Mouse (Mus musculus) kidney, embryonic 15.5 days (tissue): ENCODE data around the gene Adam12. TPM values are rescaled to one million over a fixed set of nuclear protein-coding genes. Genes with fewer than 3 reads are reported as not detected.

ENCODE experiments used
- ATAC-seq: fragments of 200-750 bp; cut with Nextera tagmentation; replicated peaks from 2 replicates; pipeline ENCODE4 v1.8.0; 2017; ENCODE audit warnings: moderate TSS enrichment; ENCODE audit not compliant: low FRiP score
- H3K27ac ChIP-seq: fragments of 300-500 bp; sonication (generic); 2 replicates; pipeline ENCODE4 v1.5.1; 2015; ENCODE audit warnings: mild to moderate bottlenecking, inconsistent platforms
- H3K27me3 ChIP-seq: fragments of 300-500 bp; sonication (generic); 2 replicates; pipeline ENCODE4 v1.6.1; 2015; ENCODE audit warnings: inconsistent platforms
- H3K36me3 ChIP-seq: fragments of 300-500 bp; sonication (generic); 2 replicates; pipeline ENCODE4 v1.6.1; 2015; ENCODE audit warnings: inconsistent platforms
- H3K4me1 ChIP-seq: fragments of 300-500 bp; sonication (generic); 2 replicates; pipeline ENCODE4 v1.6.1; 2015; ENCODE audit warnings: inconsistent platforms
- H3K4me2 ChIP-seq: fragments of 300-500 bp; sonication (generic); 2 replicates; pipeline ENCODE4 v1.6.1; 2015; ENCODE audit warnings: moderate library complexity, mild to moderate bottlenecking, inconsistent platforms
- H3K4me3 ChIP-seq: fragments of 300-500 bp; sonication (generic); replicated peaks from 2 replicates; pipeline ENCODE4 v1.5.1; 2015; ENCODE audit warnings: mild to moderate bottlenecking, inconsistent platforms
- H3K9ac ChIP-seq: fragments of 300-500 bp; sonication (generic); 2 replicates; pipeline ENCODE4 v1.6.1; 2015; ENCODE audit warnings: mild to moderate bottlenecking, inconsistent platforms
- H3K9me3 ChIP-seq: fragments of 300-500 bp; sonication (generic); replicated peaks from 2 replicates; pipeline ENCODE4 v1.6.1; 2016; ENCODE audit warnings: inconsistent platforms
- WGBS: fragments of 180-500 bp; shearing (Covaris S2); methylation state at CpG from one replicate; pipeline ENCODE4 v1.1.7; 2015; ENCODE audit warnings: mixed read lengths; 5-methylcytosine and 5-hydroxymethylcytosine counted together
- polyA plus RNA-seq: library from polyadenylated mRNA; unstranded; fragments of >200 nt; fragmentation: Nextera tagmentation; extraction: Ambion mirVana; gene quantifications from 2 replicates; pipeline ENCODE4 v1.2.1, GENCODE M21; 2015

Adam12 gene
- polyA plus RNA-seq, 1 experiment from 2014 or later = 6.8 TPM

- Histone ChIP-seq H3K4me3 (no peak overlapping the region), H3K9ac (no peak overlapping the region), H3K9me3 (no peaks in the 10 kb centered on the region), H3K4me1 (peaks cover 9% of the 10 kb centered on the region), H3K36me3 (no peaks in the 10 kb centered on the region), H3K4me2 (no peak overlapping the region), H3K27me3 (no peaks in the 10 kb centered on the region), H3K27ac (no peak overlapping the region)
- 53% methylated on average over 2 of the region's 2 CpGs for WGBS
- ATAC-seq = no peak
These were observed 138.1 kb downstream of the Adam12 start for GRCm38 (mm10) chr7:134093871-134094270.

GRCm38 (mm10) chr7:134090764-134091163 is 141.2 kb downstream of the Adam12 start:
- Histone ChIP-seq H3K27me3 (no peaks in the 10 kb centered on the region), H3K36me3 (no peaks in the 10 kb centered on the region), H3K4me2 (no peak overlapping the region), H3K4me1 (peaks cover 9% of the 10 kb centered on the region), H3K9ac (no peak overlapping the region), H3K9me3 (no peaks in the 10 kb centered on the region), H3K4me3 (no peak overlapping the region), H3K27ac (no peak overlapping the region)
- WGBS = 63% methylated on average over 3 of the region's 3 CpGs
- no peak for ATAC-seq

- no peak for ATAC-seq
- Histone ChIP-seq H3K27ac (no peak overlapping the region), H3K4me2 (no peak overlapping the region), H3K4me3 (no peak overlapping the region), H3K27me3 (no peaks in the 10 kb centered on the region), H3K9me3 (no peaks in the 10 kb centered on the region), H3K9ac (no peak overlapping the region), H3K36me3 (no peaks in the 10 kb centered on the region), H3K4me1 (peaks cover 9% of the 10 kb centered on the region)
- 90% methylated on average over 9 of the region's 9 CpGs for WGBS
These were observed 141.7 kb downstream of the Adam12 start for GRCm38 (mm10) chr7:134090256-134090655.

- no peak for ATAC-seq
- Histone ChIP-seq H3K9ac (no peak overlapping the region), H3K4me1 (0 out of 2 replicates have a peak, but pooled peaks cover 3% of the 10 kb centered on the region), H3K27me3 (no peaks in the 10 kb centered on the region), H3K36me3 (no peaks in the 10 kb centered on the region), H3K9me3 (no peaks in the 10 kb centered on the region), H3K4me2 (no peak overlapping the region), H3K4me3 (no peak overlapping the region), H3K27ac (no peak overlapping the region)
- 64% methylated on average over 14 of the region's 14 CpGs for WGBS
These were observed 143.2 kb downstream of the Adam12 start for GRCm38 (mm10) chr7:134088548-134089347.

- Histone ChIP-seq H3K4me3 (no peak overlapping the region), H3K36me3 (no peaks in the 10 kb centered on the region), H3K9ac (no peak overlapping the region), H3K27me3 (no peaks in the 10 kb centered on the region), H3K9me3 (no peaks in the 10 kb centered on the region), H3K27ac (no peak overlapping the region), H3K4me2 (no peak overlapping the region), H3K4me1 (peaks cover 11% of the 10 kb centered on the region; the same call in 1 of the 2 replicates)
- 54% methylated on average over 2 of the region's 2 CpGs for WGBS
- ATAC-seq = no peak
These were observed 146.6 kb downstream of the Adam12 start for GRCm38 (mm10) chr7:134085396-134085795.

- Histone ChIP-seq H3K4me1 (peaks cover 11% of the 10 kb centered on the region; the same call in 1 of the 2 replicates), H3K4me3 (no peak overlapping the region), H3K27ac (no peak overlapping the region), H3K36me3 (no peaks in the 10 kb centered on the region), H3K9me3 (no peaks in the 10 kb centered on the region), H3K9ac (no peak overlapping the region), H3K27me3 (no peaks in the 10 kb centered on the region), H3K4me2 (no peak overlapping the region)
- no peak for ATAC-seq
These were observed 147.0 kb downstream of the Adam12 start for GRCm38 (mm10) chr7:134084926-134085325.

GRCm38 (mm10) chr7:134081307-134082072 is 150.5 kb downstream of the Adam12 start:
- Histone ChIP-seq H3K4me1 (peaks cover 11% of the 10 kb centered on the region; the same call in 1 of the 2 replicates), H3K9ac (no peak overlapping the region), H3K4me2 (no peak overlapping the region), H3K9me3 (no peaks in the 10 kb centered on the region), H3K27me3 (no peaks in the 10 kb centered on the region), H3K4me3 (no peak overlapping the region), H3K27ac (no peak overlapping the region), H3K36me3 (no peaks in the 10 kb centered on the region)
- 30% methylated on average over 8 of the region's 8 CpGs for WGBS
- peak; percentile 76 for ATAC-seq

GRCm38 (mm10) chr7:134079980-134080725 is 151.8 kb downstream of the Adam12 start:
- Histone ChIP-seq H3K9me3 (no peaks in the 10 kb centered on the region), H3K36me3 (no peaks in the 10 kb centered on the region), H3K27me3 (no peaks in the 10 kb centered on the region), H3K27ac (no peak overlapping the region), H3K4me1 (peaks cover 11% of the 10 kb centered on the region; the same call in 1 of the 2 replicates), H3K9ac (no peak overlapping the region), H3K4me3 (no peak overlapping the region), H3K4me2 (no peak overlapping the region)
- WGBS = 74% methylated on average over 17 of the region's 17 CpGs
- ATAC-seq = no peak

- Histone ChIP-seq H3K36me3 (no peaks in the 10 kb centered on the region), H3K4me3 (no peak overlapping the region), H3K4me1 (peaks cover 11% of the 10 kb centered on the region; the same call in 1 of the 2 replicates), H3K4me2 (no peak overlapping the region), H3K9me3 (no peaks in the 10 kb centered on the region), H3K9ac (no peak overlapping the region), H3K27me3 (no peaks in the 10 kb centered on the region), H3K27ac (no peak overlapping the region)
- WGBS = 94% methylated on average over 4 of the region's 4 CpGs
- no peak for ATAC-seq
These were observed 154.3 kb downstream of the Adam12 start for GRCm38 (mm10) chr7:134077684-134078083.

- Histone ChIP-seq H3K27me3 (no peaks in the 10 kb centered on the region), H3K4me3 (no peak overlapping the region), H3K9me3 (no peaks in the 10 kb centered on the region), H3K36me3 (no peaks in the 10 kb centered on the region), H3K27ac (no peak overlapping the region), H3K9ac (no peak overlapping the region), H3K4me1 (0 out of 2 replicates have a peak, but pooled peaks cover 8% of the 10 kb centered on the region), H3K4me2 (no peak overlapping the region)
- ATAC-seq = no peak
- 83% methylated on average over 5 of the region's 5 CpGs for WGBS
These were observed 158.9 kb downstream of the Adam12 start for GRCm38 (mm10) chr7:134073011-134073410.

- Histone ChIP-seq H3K9ac (no peak overlapping the region), H3K4me1 (0 out of 2 replicates have a peak, but pooled peaks cover 8% of the 10 kb centered on the region), H3K4me3 (no peak overlapping the region), H3K27me3 (no peaks in the 10 kb centered on the region), H3K4me2 (no peak overlapping the region), H3K36me3 (no peaks in the 10 kb centered on the region), H3K9me3 (no peaks in the 10 kb centered on the region), H3K27ac (no peak overlapping the region)
- no peak for ATAC-seq
- 69% methylated on average over 11 of the region's 11 CpGs for WGBS
These were observed 160.6 kb downstream of the Adam12 start for GRCm38 (mm10) chr7:134071153-134071885.
